ENCODE assay signal across 11 mouse cellular contexts in the genomic region with DNA sequence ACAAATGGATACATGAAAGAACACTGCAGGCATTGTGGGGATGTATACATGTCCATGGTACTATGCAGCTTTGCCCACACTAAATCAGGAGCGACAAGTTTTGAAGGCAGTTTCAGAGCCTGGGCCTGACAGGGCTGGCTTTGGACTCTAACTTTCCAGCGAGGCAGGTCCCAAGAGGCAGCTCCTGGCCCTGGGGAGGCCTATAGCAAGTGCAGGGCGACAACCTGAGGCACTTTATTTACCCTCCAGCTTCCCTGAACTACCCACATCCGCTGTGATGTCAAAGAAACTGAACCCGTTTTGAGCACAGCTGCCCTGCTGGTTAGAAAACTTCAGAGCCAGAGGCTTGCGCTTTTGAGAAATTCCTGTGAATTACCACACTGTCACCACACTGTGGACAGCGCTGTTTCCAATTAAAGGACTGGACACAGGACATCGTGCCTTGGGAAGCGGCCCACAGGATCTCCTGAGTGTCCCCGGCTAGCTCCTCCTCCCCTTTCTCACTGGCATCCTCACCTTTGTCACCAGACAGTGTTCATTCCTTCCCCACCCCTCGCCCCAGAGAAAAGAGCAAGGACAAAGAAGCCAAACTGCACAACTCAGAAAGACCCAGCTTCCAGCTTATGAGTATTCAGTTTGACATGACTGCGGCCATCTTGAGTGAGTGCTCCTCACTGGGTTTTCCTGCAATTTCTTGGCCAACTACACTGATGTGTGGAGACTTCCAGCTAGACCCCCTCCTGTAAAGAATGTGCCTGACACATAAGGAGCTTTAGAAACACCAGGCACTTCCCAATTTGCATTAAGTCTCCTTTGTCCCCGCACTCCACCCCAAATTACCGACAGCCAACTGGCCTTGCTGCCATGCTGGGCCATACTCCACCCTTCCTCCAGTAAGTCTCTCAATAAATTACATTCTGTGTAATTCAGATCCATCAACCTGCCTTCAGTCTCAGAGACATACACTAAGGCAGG.
DNase-seq lines count a peak whose midpoint lies in the region; ATAC-seq lines count a peak whose summit lies in the region.
"Had no signal": no experiment of that assay in that cellular context is flagged by ENCODE, and none has a peak within 500 bp of the region (broad histone marks: within the 10 kb centered on the region; RNA-seq: fewer than 3 reads in every experiment).

No protein-coding gene starts in this region.

- peak overlapping the region; percentile 48; the same call in 1 of the 2 replicates for H3K27ac ChIP-seq in forebrain, embryonic 12.5 days
- no peak overlapping the region for H3K27ac ChIP-seq in forebrain, embryonic 16.5 days (ENCODE audit: low read length)
- peak overlapping the region; percentile 3; the same call in 1 of the 2 replicates for H3K27ac ChIP-seq in forebrain, embryonic 15.5 days (replicated peaks)
- H3K27ac ChIP-seq: embryonic facial prominence, embryonic 12.5 days had no signal

- no peak overlapping the region for H3K4me2 ChIP-seq in forebrain, embryonic 12.5 days
- H3K4me2 ChIP-seq in forebrain, embryonic 16.5 days (ENCODE audit: low read length): no peak overlapping the region
- no peak overlapping the region for H3K4me2 ChIP-seq in forebrain, embryonic 15.5 days (replicated peaks)
- H3K4me2 ChIP-seq: embryonic facial prominence, embryonic 12.5 days had no signal

- no peak overlapping the region for H3K9ac ChIP-seq in forebrain, embryonic 12.5 days
- H3K9ac ChIP-seq in forebrain, embryonic 16.5 days (replicated peaks; ENCODE audit: low read depth, low read length): no peak overlapping the region
- no peak overlapping the region for H3K9ac ChIP-seq in forebrain, embryonic 15.5 days (replicated peaks)
- H3K9ac ChIP-seq: embryonic facial prominence, embryonic 12.5 days had no signal

- H3K4me3 ChIP-seq in forebrain, embryonic 12.5 days (replicated peaks): no peak overlapping the region
- H3K4me3 ChIP-seq in forebrain, embryonic 16.5 days (replicated peaks; ENCODE audit: low read length): no peak overlapping the region
- no peak overlapping the region for H3K4me3 ChIP-seq in forebrain, embryonic 15.5 days
- H3K4me3 ChIP-seq: embryonic facial prominence, embryonic 12.5 days had no signal

- WGBS in forebrain, embryonic 12.5 days: 58% methylated on average over 14 of the region's 14 CpGs
- WGBS in forebrain, embryonic 16.5 days: 49% methylated on average over 14 of the region's 14 CpGs
- WGBS in forebrain, embryonic 15.5 days: 46% methylated on average over 14 of the region's 14 CpGs

- H3K4me1 ChIP-seq in forebrain, embryonic 12.5 days: peaks cover 60% of the 10 kb centered on the region
- H3K4me1 ChIP-seq in forebrain, embryonic 16.5 days (replicated peaks; ENCODE audit: control insufficient read depth, insufficient read depth, low read length): peaks cover 25% of the 10 kb centered on the region
- H3K4me1 ChIP-seq in forebrain, embryonic 15.5 days: peaks cover 44% of the 10 kb centered on the region

- 0 out of 2 replicates have a peak, but pooled peaks cover 7% of the 10 kb centered on the region for H3K36me3 ChIP-seq in forebrain, embryonic 12.5 days (replicated peaks)
- H3K36me3 ChIP-seq in forebrain, embryonic 16.5 days (ENCODE audit: control insufficient read depth, insufficient read depth): no peaks in the 10 kb centered on the region
- H3K36me3 ChIP-seq in forebrain, embryonic 15.5 days: no peaks in the 10 kb centered on the region
- H3K36me3 ChIP-seq: embryonic facial prominence, embryonic 12.5 days had no signal

- DNase-seq in CD8-positive naive resting alpha-beta T cell, adult 2 months (ENCODE audit: low read depth in 2 of 2, low spot score in 2 of 2): peak; percentile 53 to 63
- peak; percentile 8 for DNase-seq in spleen, adult 12 weeks (ENCODE audit: low spot score)
- DNase-seq in urinary bladder, adult 18-20 months (ENCODE audit: low spot score in 2 of 2): no peak
- DNase-seq in layer of hippocampus, adult 8-10 months (ENCODE audit: low spot score in 2 of 2): no peak
- DNase-seq: adrenal gland, postnatal 25 days; kidney, adult 8-10 months had no signal

- no peaks in the 10 kb centered on the region for H3K27me3 ChIP-seq in forebrain, embryonic 12.5 days
- H3K27me3 ChIP-seq in forebrain, embryonic 16.5 days (replicated peaks; ENCODE audit: control insufficient read depth, insufficient read depth, low read length): no peaks in the 10 kb centered on the region
- no peaks in the 10 kb centered on the region for H3K27me3 ChIP-seq in forebrain, embryonic 15.5 days
- H3K27me3 ChIP-seq: embryonic facial prominence, embryonic 12.5 days had no signal

- no peak for ATAC-seq in forebrain, embryonic 12.5 days (ENCODE audit: low FRiP score)
- no peak for ATAC-seq in forebrain, embryonic 16.5 days
- ATAC-seq in forebrain, embryonic 15.5 days (replicated peaks): no peak
- no peak for ATAC-seq in monocyte, adult 5-6 weeks (replicated peaks; ENCODE audit: insufficient number of reproducible peaks, low FRiP score, low TSS enrichment, poor library complexity, severe bottlenecking)

- H3K9me3 ChIP-seq in forebrain, embryonic 12.5 days: no peaks in the 10 kb centered on the region
- no peaks in the 10 kb centered on the region for H3K9me3 ChIP-seq in forebrain, embryonic 16.5 days (ENCODE audit: control insufficient read depth, low read length)
- H3K9me3 ChIP-seq in forebrain, embryonic 15.5 days: no peaks in the 10 kb centered on the region
- H3K9me3 ChIP-seq: embryonic facial prominence, embryonic 12.5 days had no signal

Comparison
In these comparisons a context has a peak if more than half of its experiments do, and no peak if none do; other contexts are left out.
1. DNase-seq: peak in CD8-positive naive resting alpha-beta T cell, adult 2 months (2 of 2) and spleen, adult 12 weeks (single experiment); none in urinary bladder, adult 18-20 months (0 of 2) and layer of hippocampus, adult 8-10 months (0 of 2).